Mouse (Mus musculus) liver, postnatal 0 days (tissue): ENCODE data around the gene Rcan1. TPM values are rescaled to one million over a fixed set of nuclear protein-coding genes. Genes with fewer than 3 reads are reported as not detected.

Experiments
- ATAC-seq: fragments of 200-750 bp; cut with Nextera tagmentation; 2 replicates; pipeline ENCODE4 v1.8.0; 2017; ENCODE audit warnings: mild to moderate bottlenecking, moderate library complexity
- DNase-seq: peaks from one replicate; pipeline ENCODE4 v3.0.0-alpha.2; 2016
- H3K27ac ChIP-seq: fragments of 300-500 bp; sonication (generic); 2 replicates; pipeline ENCODE4 v1.5.1; 2014; ENCODE audit warnings: antibody characterized with exemption, moderate library complexity, mild to moderate bottlenecking, low read depth
- H3K27me3 ChIP-seq: fragments of 300-500 bp; sonication (generic); 2 replicates; pipeline ENCODE4 v1.6.1; 2014; ENCODE audit warnings: low read length, control low read depth, mixed read lengths; ENCODE audit not compliant: insufficient read depth
- H3K36me3 ChIP-seq: fragments of 300-500 bp; sonication (generic); replicated peaks from 2 replicates; pipeline ENCODE4 v1.6.1; 2014; ENCODE audit warnings: mild to moderate bottlenecking, control low read depth, low read length, moderate library complexity, mixed read lengths; ENCODE audit not compliant: insufficient read depth
- H3K4me1 ChIP-seq: fragments of 300-500 bp; sonication (generic); 2 replicates; pipeline ENCODE4 v1.6.1; 2014; ENCODE audit warnings: antibody characterized with exemption, mild to moderate bottlenecking, control low read depth; ENCODE audit not compliant: insufficient read depth
- H3K4me2 ChIP-seq: fragments of 300-500 bp; sonication (generic); 2 replicates; pipeline ENCODE4 v1.6.1; 2014; ENCODE audit warnings: low read depth, mild to moderate bottlenecking, low read length, moderate library complexity, mixed read lengths
- H3K4me3 ChIP-seq: fragments of 300-500 bp; sonication (generic); 2 replicates; pipeline ENCODE4 v1.5.1; 2014; ENCODE audit warnings: low read depth, low read length
- H3K9ac ChIP-seq: fragments of 300-500 bp; sonication (generic); replicated peaks from 2 replicates; pipeline ENCODE4 v1.6.1; 2014; ENCODE audit warnings: mild to moderate bottlenecking, moderate library complexity
- H3K9me3 ChIP-seq: fragments of 300-500 bp; sonication (generic); 2 replicates; pipeline ENCODE4 v1.6.1; 2016; ENCODE audit warnings: mild to moderate bottlenecking, control low read depth, low read length, mixed read lengths
- CTCF ChIP-seq: sonication (generic); IDR thresholded peaks from 2 replicates; pipeline ENCODE4 v1.5.1; 2016; ENCODE audit warnings: antibody characterized with exemption, low read depth
- EP300 ChIP-seq: IDR thresholded peaks from 2 replicates; pipeline ENCODE4 v1.6.1; 2016; ENCODE audit warnings: antibody characterized with exemption, low read depth, mild to moderate bottlenecking
- WGBS: fragments of 180-500 bp; shearing (Covaris S2); extraction: QIAGEN DNeasy Blood & Tissue Kit; methylation state at CpG from one replicate; pipeline ENCODE4 v1.1.7; 2014; ENCODE audit not compliant: insufficient replicate concordance; 5-methylcytosine and 5-hydroxymethylcytosine counted together
- polyA plus RNA-seq: library from polyadenylated mRNA; unstranded; fragments of >200 nt; fragmentation: Nextera tagmentation; extraction: Ambion mirVana; gene quantifications from 2 replicates; pipeline ENCODE4 v1.2.1, GENCODE M21; 2015

The Rcan1 gene
- polyA plus RNA-seq, 1 experiment from 2014 or later: 12.0 TPM

DNA sequence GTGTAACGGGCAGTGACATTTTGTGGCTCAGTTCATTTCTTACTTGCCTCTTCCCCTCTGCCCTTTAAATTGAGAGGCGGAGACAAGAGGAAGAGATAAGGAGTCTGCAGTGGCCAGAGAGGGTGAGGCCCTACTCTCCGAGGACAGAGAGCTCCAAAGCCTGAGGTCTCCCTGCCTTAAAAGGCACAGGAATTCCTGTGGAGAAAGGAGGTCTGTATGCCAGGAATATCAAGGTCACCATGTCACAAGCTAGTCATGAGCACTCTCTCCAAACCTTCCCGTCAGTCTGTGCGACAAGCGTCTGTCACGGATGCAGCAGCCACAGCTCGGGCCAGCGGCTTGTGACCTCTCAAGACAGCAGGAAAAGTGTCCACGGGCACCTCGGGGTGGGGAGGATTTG, 125.5 kb downstream of the Rcan1 start:
- Histone ChIP-seq H3K9me3 (no peaks in the 10 kb centered on the region), H3K4me1 (peaks cover 4% of the 10 kb centered on the region), H3K4me2 (no peak overlapping the region), H3K36me3 (no peaks in the 10 kb centered on the region), H3K27me3 (no peaks in the 10 kb centered on the region), H3K9ac (no peak overlapping the region), H3K27ac (no peak overlapping the region), H3K4me3 (no peak overlapping the region)
- WGBS: 42% methylated on average over 11 of the region's 11 CpGs
- ATAC-seq (peak; percentile 52), DNase-seq (no peak)
- TF ChIP-seq EP300 (no peak), CTCF (no peak)

Other genes with a start within 250 kb of the Rcan1 start
- not detected in 2 replicates for gene Kcne2, start 178.5 kb downstream of the Rcan1 start, polyA plus RNA-seq
- 42.5 and 47.6 TPM in 2 replicates for gene Smim11, start 169.6 kb downstream of the Rcan1 start, polyA plus RNA-seq
- not detected in 2 replicates for gene Fam243, start 149.4 kb downstream of the Rcan1 start, polyA plus RNA-seq
- gene Kcne1, start 111.4 kb downstream of the Rcan1 start, polyA plus RNA-seq: not detected in 2 replicates
- 0.31 and 0.32 TPM in 2 replicates for gene Clic6, start 14.9 kb upstream of the Rcan1 start, polyA plus RNA-seq